Mouse (Mus musculus) ES-E14 (cell line): ENCODE measurements around the gene Ren1. TPM values are rescaled to one million over a fixed set of nuclear protein-coding genes. Genes with fewer than 3 reads are reported as not detected.

Source experiments
- DNase-seq: peaks from one replicate; pipeline ENCODE4 v3.0.0-alpha.2; 2013; ENCODE audit warnings: low read depth, low spot score
- H3K27ac ChIP-seq: 2 replicates; pipeline ENCODE4 v1.5.1; 2012; ENCODE audit warnings: low read depth, mild to moderate bottlenecking, low read length, moderate library complexity, mixed read lengths; ENCODE audit not compliant: poor library complexity, insufficient read depth, severe bottlenecking
- H3K36me3 ChIP-seq: 2 replicates; pipeline ENCODE4 v1.6.1; 2012; ENCODE audit warnings: mild to moderate bottlenecking, low read length, moderate library complexity, mixed read lengths; ENCODE audit not compliant: control insufficient read depth, poor library complexity, insufficient read depth, severe bottlenecking
- H3K4me1 ChIP-seq, 2 experiments: fragments of 150-350 bp in 1 of 2; sonication (generic) in 1 of 2; 2 replicates each; pipeline ENCODE4 v1.6.1; 2012; ENCODE audit warnings: low read length in 2 of 2, mild to moderate bottlenecking in 1 of 2, mixed read lengths in 1 of 2; ENCODE audit not compliant: control insufficient read depth in 2 of 2, insufficient read depth in 2 of 2, poor library complexity in 1 of 2
- H3K4me3 ChIP-seq, 2 experiments: fragments of 150-350 bp in 1 of 2; sonication (generic) in 1 of 2; 2 replicates each; pipeline ENCODE4 v1.5.1; 2012; ENCODE audit warnings: low read length in 2 of 2, low read depth in 1 of 2, mild to moderate bottlenecking in 1 of 2, mixed read lengths in 1 of 2; ENCODE audit not compliant: insufficient read depth in 1 of 2, poor library complexity in 1 of 2, severe bottlenecking in 1 of 2
- H3K9ac ChIP-seq: 2 replicates; pipeline ENCODE4 v1.6.1; 2012; ENCODE audit warnings: low read depth, mild to moderate bottlenecking, low read length, mixed read lengths; ENCODE audit not compliant: poor library complexity, insufficient read depth, severe bottlenecking
- H3K9me3 ChIP-seq: fragments of 150-350 bp; sonication (generic); 2 replicates; pipeline ENCODE4 v1.6.1; 2012; ENCODE audit warnings: low read depth, mild to moderate bottlenecking, low read length; ENCODE audit not compliant: control insufficient read depth, insufficient read depth
- CHD2 ChIP-seq: IDR thresholded peaks from 2 replicates; pipeline ENCODE4 v1.6.1; 2014; ENCODE audit warnings: mild to moderate bottlenecking, low read depth, low read length, inconsistent platforms
- HCFC1 ChIP-seq: IDR thresholded peaks from 2 replicates; pipeline ENCODE4 v1.6.1; 2012; ENCODE audit warnings: low read length, inconsistent platforms, borderline replicate concordance; ENCODE audit not compliant: insufficient read depth
- MAFK ChIP-seq: IDR thresholded peaks from 2 replicates; pipeline ENCODE4 v1.6.1; 2014; ENCODE audit warnings: mild to moderate bottlenecking, low read depth, low read length, inconsistent platforms; ENCODE audit not compliant: insufficient read depth
- ZC3H11A ChIP-seq: IDR thresholded peaks from 2 replicates; pipeline ENCODE4 v1.6.1; 2012; ENCODE audit warnings: low read depth, mild to moderate bottlenecking, inconsistent platforms, low read length, borderline replicate concordance
- ZNF384 ChIP-seq: IDR thresholded peaks from 2 replicates; pipeline ENCODE4 v1.6.1; 2012; ENCODE audit warnings: low read depth, low read length, inconsistent platforms
- in situ Hi-C, 2 experiments: fragments of 600-800 bp; cut with MboI; formaldehyde crosslinking; loops; one replicate each; pipeline ENCODE4 v1.15.1; 2025; ENCODE audit warnings: low sequenced_read_pairs in 2 of 2, inconsistent platforms in 1 of 2; ENCODE audit not compliant: unreplicated experiment in 2 of 2
- total RNA-seq: library from RNA; depleted of rRNA; stranded (reverse); fragments of 300-350 nt; gene quantifications from 2 replicates; pipeline ENCODE4 v1.2.3, GENCODE M21; 2012

Gene Ren1
- total RNA-seq, 1 experiment, result 0.67 TPM

- no peaks in the 10 kb centered on the region for H3K36me3 ChIP-seq
- no peak for DNase-seq
- TF ChIP-seq HCFC1, result no peak
- TF ChIP-seq CHD2, result no peak
- no peak for TF ChIP-seq MAFK
- TF ChIP-seq ZC3H11A, result no peak
- TF ChIP-seq ZNF384, result no peak
- no peak overlapping the region for H3K4me3 ChIP-seq
- H3K9ac ChIP-seq, result no peak overlapping the region
- peaks cover 5% of the 10 kb centered on the region for H3K9me3 ChIP-seq
- in situ Hi-C loops, result loop anchor here in 1 of 2 experiments (25.0 kb wide), 1 partner anchor 200 kb away; the partner anchor contains the start of gene Plekha6
- H3K4me1 ChIP-seq, result peaks cover 2 to 25% of the 10 kb centered on the region in 2 experiments; a peak in 2 of 4 replicates
- no peak overlapping the region for H3K27ac ChIP-seq
These were observed 11.8 kb downstream of the Ren1 start for GRCm38 (mm10) chr1:133362103-133362502.

- Histone ChIP-seq H3K36me3 (no peaks in the 10 kb centered on the region), H3K4me3 (peak within 1 kb of the TSS; percentile 63 to 96), H3K27ac (no peak within 1 kb of the TSS), H3K9me3 (peaks cover 5% of the 10 kb centered on the region), H3K4me1 (peaks cover 2 to 28% of the 10 kb centered on the region in 2 experiments; a peak in 2 of 4 replicates), H3K9ac (peak within 1 kb of the TSS; percentile 31)
- TF ChIP-seq ZNF384 (no peak), MAFK (no peak), CHD2 (no peak), HCFC1 (no peak), ZC3H11A (no peak)
- peak; percentile 99 for DNase-seq
- in situ Hi-C loops, result loop anchor here in 1 of 2 experiments (25.0 kb wide), 1 partner anchor 201 kb away; the partner anchor contains the start of gene Plekha6
These were observed 13.1 kb downstream of the Ren1 start, which contains the start of gene Etnk2 for GRCm38 (mm10) chr1:133363276-133364021. TSS of gene Etnk2 (plus strand) at chr1:133363572.

GRCm38 (mm10) chr1:133364022-133364630, 13.8 kb downstream of the Ren1 start:
- Histone ChIP-seq H3K9me3 (peaks cover 5% of the 10 kb centered on the region), H3K4me1 (peaks cover 2 to 31% of the 10 kb centered on the region in 2 experiments; a peak in 2 of 4 replicates), H3K4me3 (peak overlapping the region; percentile 63 to 96), H3K9ac (peak overlapping the region; percentile 31), H3K36me3 (no peaks in the 10 kb centered on the region), H3K27ac (no peak overlapping the region)
- no peak for TF ChIP-seq ZNF384
- no peak for TF ChIP-seq MAFK
- no peak for TF ChIP-seq HCFC1
- no peak for TF ChIP-seq ZC3H11A
- TF ChIP-seq CHD2, result no peak
- in situ Hi-C loops, result loop anchor here in 1 of 2 experiments (25.0 kb wide), 1 partner anchor 202 kb away; the partner anchor contains the start of gene Plekha6
- DNase-seq, result no peak

- TF ChIP-seq ZC3H11A (no peak), CHD2 (no peak), HCFC1 (no peak), MAFK (no peak), ZNF384 (no peak)
- Histone ChIP-seq H3K4me1 (peaks cover 2 to 31% of the 10 kb centered on the region in 2 experiments; a peak in 2 of 4 replicates), H3K27ac (no peak overlapping the region)
These were observed 14.6 kb downstream of the Ren1 start for GRCm38 (mm10) chr1:133364890-133365289.

More at GRCm38 (mm10) chr1:133364890-133365289, 14.6 kb downstream of the Ren1 start:
- no peak for DNase-seq
- H3K36me3 ChIP-seq, result no peaks in the 10 kb centered on the region
- in situ Hi-C loops, result loop anchor here in 1 of 2 experiments (25.0 kb wide), 1 partner anchor 203 kb away; the partner anchor contains the start of gene Plekha6
- H3K9ac ChIP-seq, result no peak overlapping the region
- peaks cover 5% of the 10 kb centered on the region; the same call in 1 of the 2 replicates for H3K9me3 ChIP-seq
- no peak overlapping the region for H3K4me3 ChIP-seq
